Mouse (Mus musculus) heart, embryonic 16.5 days (tissue): ENCODE measurements around the gene Parl. TPM values are rescaled to one million over a fixed set of nuclear protein-coding genes. Genes with fewer than 3 reads are reported as not detected.
A peak's percentile ranks its signal among the peaks of the same experiment; 100 is the strongest.

Source experiments
- ATAC-seq: fragments of 200-750 bp; cut with Nextera tagmentation; replicated peaks from 2 replicates; pipeline ENCODE4 v1.8.0; 2017; ENCODE audit warnings: moderate number of reproducible peaks; ENCODE audit not compliant: insufficient read depth, low FRiP score; ENCODE audit errors: extremely low read depth
- H3K27ac ChIP-seq: fragments of 300-500 bp; sonication (generic); 2 replicates; pipeline ENCODE4 v1.5.1; 2014; ENCODE audit warnings: mild to moderate bottlenecking, low read length, control low read depth, moderate library complexity
- H3K27me3 ChIP-seq: fragments of 300-500 bp; sonication (generic); 2 replicates; pipeline ENCODE4 v1.6.1; 2014; ENCODE audit warnings: low read length, mixed read lengths; ENCODE audit not compliant: control insufficient read depth, insufficient read depth
- H3K36me3 ChIP-seq: fragments of 300-500 bp; sonication (generic); 2 replicates; pipeline ENCODE4 v1.6.1; 2014; ENCODE audit not compliant: control insufficient read depth, insufficient read depth
- H3K4me1 ChIP-seq: fragments of 300-500 bp; sonication (generic); 2 replicates; pipeline ENCODE4 v1.6.1; 2014; ENCODE audit warnings: low read length, mixed read lengths; ENCODE audit not compliant: control insufficient read depth, insufficient read depth
- H3K4me2 ChIP-seq: fragments of 300-500 bp; sonication (generic); 2 replicates; pipeline ENCODE4 v1.6.1; 2014; ENCODE audit warnings: low read depth, mild to moderate bottlenecking, control low read depth, low read length
- H3K4me3 ChIP-seq: fragments of 300-500 bp; sonication (generic); 2 replicates; pipeline ENCODE4 v1.5.1; 2014; ENCODE audit warnings: mild to moderate bottlenecking, control low read depth, low read length
- H3K9ac ChIP-seq: fragments of 300-500 bp; sonication (generic); 2 replicates; pipeline ENCODE4 v1.6.1; 2014; ENCODE audit warnings: low read length, control low read depth
- H3K9me3 ChIP-seq: fragments of 300-500 bp; sonication (generic); replicated peaks from 2 replicates; pipeline ENCODE4 v1.6.1; 2016; ENCODE audit warnings: low read length; ENCODE audit not compliant: control insufficient read depth
- whole genome bisulfite sequencing: fragments of 180-500 bp; shearing (Covaris S2); extraction: QIAGEN DNeasy Blood & Tissue Kit; methylation state at CpG from one replicate; pipeline ENCODE4 v1.1.7; 2014; 5-methylcytosine and 5-hydroxymethylcytosine counted together
- polyA plus RNA-seq: library from polyadenylated mRNA; unstranded; fragments of >200 nt; fragmentation: Nextera tagmentation; extraction: Ambion mirVana; gene quantifications from 2 replicates; pipeline ENCODE4 v1.2.1, GENCODE M21; 2015

Gene Parl
- polyA plus RNA-seq, 1 experiment from 2014 or later: 83.5 TPM

- H3K9me3 ChIP-seq: no peaks in the 10 kb centered on the region
- H3K27me3 ChIP-seq: no peaks in the 10 kb centered on the region
- no peak overlapping the region for H3K4me2 ChIP-seq
- no peak overlapping the region for H3K27ac ChIP-seq
- H3K4me3 ChIP-seq: no peak overlapping the region
- no peaks in the 10 kb centered on the region for H3K4me1 ChIP-seq
- 79% methylated on average over 9 of the region's 9 CpGs for WGBS
- ATAC-seq: no peak
- H3K36me3 ChIP-seq: no peaks in the 10 kb centered on the region
- H3K9ac ChIP-seq: no peak overlapping the region
Measured at GRCm38 (mm10) chr16:20248442-20249174, 53.6 kb downstream of the Parl start.

GRCm38 (mm10) chr16:20247103-20247502 is 55.1 kb downstream of the Parl start:
- no peak overlapping the region for H3K9ac ChIP-seq
- ATAC-seq: no peak
- H3K27ac ChIP-seq: no peak overlapping the region
- no peaks in the 10 kb centered on the region for H3K36me3 ChIP-seq
- no peak overlapping the region for H3K4me2 ChIP-seq
- no peak overlapping the region for H3K4me3 ChIP-seq
- H3K27me3 ChIP-seq: no peaks in the 10 kb centered on the region
- H3K9me3 ChIP-seq: no peaks in the 10 kb centered on the region
- no peaks in the 10 kb centered on the region for H3K4me1 ChIP-seq

- peak; percentile 66 for ATAC-seq
- H3K4me2 ChIP-seq: peak within 1 kb of the TSS; percentile 98
- peaks cover 3% of the 10 kb centered on the region; the same call in 1 of the 2 replicates for H3K36me3 ChIP-seq
- peak within 1 kb of the TSS; percentile 77 for H3K4me3 ChIP-seq
- peaks cover 3% of the 10 kb centered on the region for H3K4me1 ChIP-seq
- WGBS: 1% methylated on average over 89 of the region's 90 CpGs
- H3K27ac ChIP-seq: no peak within 1 kb of the TSS
- no peaks in the 10 kb centered on the region for H3K9me3 ChIP-seq
- peaks cover 5% of the 10 kb centered on the region; the same call in 1 of the 2 replicates for H3K27me3 ChIP-seq
- peak within 1 kb of the TSS; percentile 72 for H3K9ac ChIP-seq
Measured at GRCm38 (mm10) chr16:20240468-20241414, 61.4 kb downstream of the Parl start, which contains the start of gene Map6d1. TSS of gene Map6d1 (minus strand) at chr16:20241358.

GRCm38 (mm10) chr16:20238646-20239045 is 63.5 kb downstream of the Parl start:
- peaks cover 3% of the 10 kb centered on the region for H3K4me1 ChIP-seq
- H3K4me2 ChIP-seq: no peak overlapping the region
- H3K27ac ChIP-seq: no peak overlapping the region
- H3K27me3 ChIP-seq: peaks cover 5% of the 10 kb centered on the region; the same call in 1 of the 2 replicates
- no peak for ATAC-seq
- 89% methylated on average over 4 of the region's 4 CpGs for WGBS
- H3K9ac ChIP-seq: no peak overlapping the region
- no peak overlapping the region for H3K4me3 ChIP-seq
- peaks cover 3% of the 10 kb centered on the region for H3K36me3 ChIP-seq
- no peaks in the 10 kb centered on the region for H3K9me3 ChIP-seq

- Histone ChIP-seq H3K4me2 (no peak overlapping the region), H3K9ac (no peak overlapping the region), H3K27me3 (peaks cover 5% of the 10 kb centered on the region; the same call in 1 of the 2 replicates), H3K27ac (no peak overlapping the region), H3K4me3 (no peak overlapping the region), H3K4me1 (peaks cover 3% of the 10 kb centered on the region), H3K36me3 (peaks cover 3% of the 10 kb centered on the region), H3K9me3 (no peaks in the 10 kb centered on the region)
- 76% methylated on average over 4 of the region's 4 CpGs for WGBS
- ATAC-seq: no peak
Measured at GRCm38 (mm10) chr16:20237426-20237825, 64.8 kb downstream of the Parl start.

- Histone ChIP-seq H3K9me3 (no peaks in the 10 kb centered on the region), H3K4me1 (no peaks in the 10 kb centered on the region), H3K36me3 (peaks cover 21% of the 10 kb centered on the region), H3K4me2 (no peak overlapping the region), H3K9ac (no peak overlapping the region), H3K4me3 (no peak overlapping the region), H3K27me3 (no peaks in the 10 kb centered on the region), H3K27ac (no peak overlapping the region)
- ATAC-seq: no peak
- 67% methylated on average over 4 of the region's 4 CpGs for WGBS
Measured at GRCm38 (mm10) chr16:20234406-20234805, 67.8 kb downstream of the Parl start.

Other genes starting within 250 kb of the Parl start
- gene Klhl24, start 204.8 kb downstream of the Parl start, polyA plus RNA-seq: 42.3 and 45.3 TPM in 2 replicates
- gene Yeats2, start 161.3 kb downstream of the Parl start, polyA plus RNA-seq: 14.7 and 16.1 TPM in 2 replicates
- gene Map6d1, start 61.0 kb downstream of the Parl start, polyA plus RNA-seq: 0.32 and 0.41 TPM in 2 replicates
- not detected in 2 replicates for gene Cyp2ab1, start 23.0 kb upstream of the Parl start, polyA plus RNA-seq
- 54.0 and 64.1 TPM in 2 replicates for gene Abcc5, start 124.0 kb upstream of the Parl start, polyA plus RNA-seq
- gene Eif2b5, start 196.4 kb upstream of the Parl start, polyA plus RNA-seq: 80.6 and 80.9 TPM in 2 replicates
- 18.3 and 18.9 TPM in 2 replicates for gene Dvl3, start 214.6 kb upstream of the Parl start, polyA plus RNA-seq
- gene Ap2m1, start 233.1 kb upstream of the Parl start, polyA plus RNA-seq: 444 and 463 TPM in 2 replicates
- gene Abcf3, start 246.2 kb upstream of the Parl start, polyA plus RNA-seq: 49.4 and 54.0 TPM in 2 replicates